Mouse (Mus musculus): ENCODE results near the gene Gse1. TPM values are rescaled to one million over a fixed set of nuclear protein-coding genes. Genes with fewer than 3 reads are reported as not detected.
A peak's percentile ranks its signal among the peaks of the same experiment; 100 is the strongest.

The Gse1 gene
- polyA plus RNA-seq, 1 experiment, result 14.7 TPM

DNA sequence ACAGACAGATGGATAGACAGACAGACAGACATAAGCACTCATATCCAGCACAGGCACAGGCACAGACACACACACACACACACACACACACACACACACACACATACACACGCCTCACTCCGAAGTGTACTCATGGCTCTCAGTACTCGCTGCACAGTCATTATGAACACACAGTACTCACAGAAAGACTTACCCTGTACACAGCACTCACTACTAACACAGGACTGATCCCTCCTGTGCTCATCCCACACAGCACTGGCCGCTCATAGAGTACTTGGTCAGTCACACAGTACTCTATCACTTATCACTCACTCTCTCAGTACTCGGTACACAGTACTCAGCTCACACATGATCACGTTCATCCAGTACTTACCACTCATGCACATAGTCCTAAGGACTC is 144.4 kb downstream of the Gse1 start:
- no peak overlapping the region for H3K4me2 ChIP-seq (ENCODE audit: low read depth)
- H3K4me3 ChIP-seq, result no peak overlapping the region
- no peak for TF ChIP-seq SRF (IDR thresholded peaks at IDR 0.05; ENCODE audit: control insufficient read depth, insufficient read length, low read depth)
- no peak for TF ChIP-seq POLR2AphosphoS2 (IDR thresholded peaks at IDR 0.05; ENCODE audit: insufficient read length, low read depth)
- no peak for TF ChIP-seq MYOG (IDR thresholded peaks at IDR 0.05; ENCODE audit: control insufficient read depth in 1 of 3, insufficient read depth in 1 of 3, insufficient read length in 2 of 3, low read depth in 2 of 3)
- no peak for TF ChIP-seq TCF12 (IDR thresholded peaks at IDR 0.05; ENCODE audit: insufficient read depth, poor library complexity, severe bottlenecking)
- no peaks in the 10 kb centered on the region for H3K27me3 ChIP-seq (ENCODE audit: control insufficient read depth, insufficient read depth, insufficient read length)
- no peaks in the 10 kb centered on the region for H3K36me3 ChIP-seq (ENCODE audit: control insufficient read depth, insufficient read depth)
- no peaks in the 10 kb centered on the region for H3K79me2 ChIP-seq (ENCODE audit: control insufficient read depth, insufficient read depth)
- no peak overlapping the region for H3ac ChIP-seq (ENCODE audit: control insufficient read depth, insufficient read length)

DNA sequence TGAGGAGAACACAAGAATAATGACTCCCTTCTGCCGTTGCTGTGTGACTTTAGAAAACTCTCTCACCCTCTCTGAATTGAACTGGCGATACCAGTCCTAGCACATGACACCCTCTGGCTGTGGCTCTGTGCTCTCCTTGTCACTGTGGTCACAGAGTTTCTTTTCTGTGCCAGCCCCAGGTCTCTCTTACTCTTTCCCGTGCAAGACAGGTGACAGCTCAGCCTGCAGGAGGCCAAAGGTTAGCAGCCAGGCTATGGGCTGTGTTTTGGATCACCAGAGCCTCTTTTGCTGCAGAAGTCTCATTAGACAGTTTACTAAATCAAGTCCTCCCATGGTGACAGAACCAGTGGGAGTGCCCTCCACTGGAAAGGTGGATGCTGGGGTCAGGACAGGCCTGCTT is 145.4 kb downstream of the Gse1 start:
- Histone ChIP-seq H3K36me3 (ENCODE audit: control insufficient read depth, insufficient read depth) (no peaks in the 10 kb centered on the region), H3K27me3 (ENCODE audit: control insufficient read depth, insufficient read depth, insufficient read length) (no peaks in the 10 kb centered on the region), H3K4me2 (ENCODE audit: low read depth) (no peak overlapping the region), H3K4me3 (no peak overlapping the region), H3ac (ENCODE audit: control insufficient read depth, insufficient read length) (no peak overlapping the region), H3K79me2 (ENCODE audit: control insufficient read depth, insufficient read depth) (no peaks in the 10 kb centered on the region)
- no peak for TF ChIP-seq POLR2A (IDR thresholded peaks at IDR 0.05; ENCODE audit: insufficient read length, low read depth)

DNA sequence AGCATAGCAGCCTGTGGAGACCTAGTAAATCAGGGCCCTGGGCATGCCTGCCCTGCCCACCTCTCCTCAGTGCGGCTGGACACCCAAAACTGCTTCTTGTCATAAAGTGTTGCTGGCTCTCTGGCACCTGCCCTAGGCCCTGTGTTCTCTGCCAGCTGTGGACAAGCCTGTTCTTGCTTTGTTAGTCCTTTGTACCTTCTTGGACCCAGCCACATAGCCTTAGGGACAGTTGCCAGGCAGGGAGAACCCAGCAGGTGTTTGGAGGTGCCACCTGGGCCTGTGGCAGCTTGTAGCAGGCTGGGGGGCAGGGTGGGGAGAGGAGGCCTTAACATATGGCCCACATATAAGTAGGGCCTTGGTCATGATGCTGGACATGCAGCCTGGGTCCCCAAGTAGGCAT is 145.8 kb downstream of the Gse1 start:
- Histone ChIP-seq H3K36me3 (ENCODE audit: control insufficient read depth, insufficient read depth) (no peaks in the 10 kb centered on the region), H3K79me2 (ENCODE audit: control insufficient read depth, insufficient read depth) (no peaks in the 10 kb centered on the region), H3K27me3 (ENCODE audit: control insufficient read depth, insufficient read depth, insufficient read length) (no peaks in the 10 kb centered on the region), H3K4me3 (no peak overlapping the region), H3ac (ENCODE audit: control insufficient read depth, insufficient read length) (no peak overlapping the region), H3K4me2 (ENCODE audit: low read depth) (no peak overlapping the region)
- peak in 1 of 3 experiments; percentile 3 for TF ChIP-seq MYOD1 (IDR thresholded peaks at IDR 0.05; ENCODE audit: control insufficient read depth in 1 of 3, insufficient read length in 2 of 3, low read depth in 2 of 3)
- no peak for TF ChIP-seq POLR2A (IDR thresholded peaks at IDR 0.05; ENCODE audit: insufficient read length, low read depth)

DNA sequence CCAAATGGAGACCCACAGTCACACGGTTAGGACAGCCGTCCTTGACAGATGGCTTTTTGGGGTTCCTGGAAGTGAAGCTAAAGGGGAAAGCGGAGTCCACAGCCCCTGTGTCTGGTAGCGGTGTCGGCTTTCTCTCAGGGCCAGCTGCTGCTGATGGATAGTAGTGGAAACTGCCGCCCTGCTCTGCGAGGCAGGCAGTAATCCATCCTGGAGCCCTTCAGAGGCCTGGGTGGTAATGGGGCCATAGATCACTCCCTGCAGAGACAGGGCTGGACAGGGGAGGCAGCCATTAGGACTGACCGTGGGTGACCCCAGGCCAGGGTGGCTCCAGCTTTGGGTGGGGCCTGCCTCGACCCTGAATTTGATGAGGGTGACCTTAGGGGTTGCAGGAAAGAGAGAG is 146.3 kb downstream of the Gse1 start:
- Histone ChIP-seq H3K27me3 (ENCODE audit: control insufficient read depth, insufficient read depth, insufficient read length) (no peaks in the 10 kb centered on the region), H3K4me3 (no peak overlapping the region), H3K79me2 (ENCODE audit: control insufficient read depth, insufficient read depth) (no peaks in the 10 kb centered on the region), H3K36me3 (ENCODE audit: control insufficient read depth, insufficient read depth) (no peaks in the 10 kb centered on the region), H3K4me2 (ENCODE audit: low read depth) (no peak overlapping the region), H3ac (ENCODE audit: control insufficient read depth, insufficient read length) (no peak overlapping the region)
- TF ChIP-seq USF1 (IDR thresholded peaks at IDR 0.05; ENCODE audit: low read depth) (no peak), TCF12 (IDR thresholded peaks at IDR 0.05; ENCODE audit: insufficient read depth, poor library complexity, severe bottlenecking) (no peak), CEBPB (IDR thresholded peaks at IDR 0.05; ENCODE audit: insufficient read depth, poor library complexity, severe bottlenecking) (no peak), POLR2AphosphoS2 (IDR thresholded peaks at IDR 0.05; ENCODE audit: insufficient read length, low read depth) (no peak), MAX (IDR thresholded peaks at IDR 0.05; ENCODE audit: low read depth) (no peak), SRF (IDR thresholded peaks at IDR 0.05; ENCODE audit: control insufficient read depth, insufficient read length, low read depth) (no peak), E2F4 (IDR thresholded peaks at IDR 0.05; ENCODE audit: insufficient read depth) (no peak), TCF3 (IDR thresholded peaks at IDR 0.05; ENCODE audit: insufficient read length, low read depth) (no peak), MYOG (IDR thresholded peaks at IDR 0.05; ENCODE audit: control insufficient read depth in 1 of 3, insufficient read depth in 1 of 3, insufficient read length in 2 of 3, low read depth in 2 of 3) (peak in 2 of 3 experiments; percentile 47 to 62), MYOD1 (IDR thresholded peaks at IDR 0.05; ENCODE audit: control insufficient read depth in 1 of 3, insufficient read length in 2 of 3, low read depth in 2 of 3) (peak in 2 of 3 experiments; percentile 58 to 75), REST (IDR thresholded peaks at IDR 0.05; ENCODE audit: insufficient read depth, insufficient read length) (no peak)

DNA sequence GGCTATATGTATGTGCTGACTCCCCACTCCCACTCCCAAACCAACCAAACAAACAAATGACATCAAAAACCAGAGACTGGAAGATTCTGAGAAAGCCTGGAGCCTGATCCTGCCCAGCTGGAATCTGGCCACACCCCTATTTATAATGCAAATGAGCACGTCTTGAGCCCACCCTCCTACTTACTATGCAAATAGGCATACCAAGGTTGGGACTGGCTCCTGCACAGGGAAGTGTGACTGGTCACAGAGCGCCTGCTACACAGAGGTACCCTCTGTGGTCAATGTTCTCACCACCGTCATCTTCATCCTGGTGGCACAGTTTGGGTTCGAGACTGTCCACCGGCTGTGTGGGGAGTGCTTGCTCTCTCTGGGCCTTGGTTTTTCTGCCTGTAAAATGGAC is 146.9 kb downstream of the Gse1 start:
- no peaks in the 10 kb centered on the region for H3K27me3 ChIP-seq (ENCODE audit: control insufficient read depth, insufficient read depth, insufficient read length)
- TF ChIP-seq POLR2AphosphoS2 (IDR thresholded peaks at IDR 0.05; ENCODE audit: insufficient read length, low read depth), result no peak
- no peak overlapping the region for H3ac ChIP-seq (ENCODE audit: control insufficient read depth, insufficient read length)
- no peak overlapping the region for H3K4me2 ChIP-seq (ENCODE audit: low read depth)
- no peak overlapping the region for H3K4me3 ChIP-seq
- no peaks in the 10 kb centered on the region for H3K79me2 ChIP-seq (ENCODE audit: control insufficient read depth, insufficient read depth)
- H3K36me3 ChIP-seq (ENCODE audit: control insufficient read depth, insufficient read depth), result no peaks in the 10 kb centered on the region

DNA sequence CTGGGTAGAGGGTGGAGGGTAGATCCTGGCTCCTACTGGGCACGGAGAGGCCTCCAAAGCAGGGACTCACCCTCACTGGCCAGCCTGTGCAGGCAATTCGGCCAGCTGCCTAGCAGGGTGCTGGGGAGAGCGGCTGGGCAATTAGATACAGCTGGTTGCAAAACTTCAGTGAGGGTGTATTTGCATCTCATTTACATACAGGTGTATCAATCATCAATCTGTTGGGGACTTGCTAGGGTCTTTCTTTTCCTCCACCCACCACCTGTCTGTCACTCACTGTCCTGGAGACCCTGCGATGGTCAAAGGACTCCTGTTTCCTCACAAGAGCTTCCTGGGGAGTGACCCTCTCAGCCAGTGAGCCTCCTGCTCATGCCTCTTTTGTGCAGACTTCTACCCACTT is 148.0 kb downstream of the Gse1 start:
- H3ac ChIP-seq (ENCODE audit: control insufficient read depth, insufficient read length), result no peak overlapping the region
- no peak for TF ChIP-seq TCF12 (IDR thresholded peaks at IDR 0.05; ENCODE audit: insufficient read depth, poor library complexity, severe bottlenecking)
- no peak for TF ChIP-seq MAX (IDR thresholded peaks at IDR 0.05; ENCODE audit: low read depth)
- no peak for TF ChIP-seq POLR2A (IDR thresholded peaks at IDR 0.05; ENCODE audit: insufficient read length, low read depth)
- TF ChIP-seq POLR2AphosphoS2 (IDR thresholded peaks at IDR 0.05; ENCODE audit: insufficient read length, low read depth), result no peak
- TF ChIP-seq MYOD1 (IDR thresholded peaks at IDR 0.05; ENCODE audit: control insufficient read depth in 1 of 3, insufficient read length in 2 of 3, low read depth in 2 of 3), result no peak
- TF ChIP-seq USF1 (IDR thresholded peaks at IDR 0.05; ENCODE audit: low read depth), result no peak
- TF ChIP-seq MYOG (IDR thresholded peaks at IDR 0.05; ENCODE audit: control insufficient read depth in 1 of 3, insufficient read depth in 1 of 3, insufficient read length in 2 of 3, low read depth in 2 of 3), result no peak
- no peak for TF ChIP-seq CEBPB (IDR thresholded peaks at IDR 0.05; ENCODE audit: insufficient read depth, poor library complexity, severe bottlenecking)
- TF ChIP-seq SRF (IDR thresholded peaks at IDR 0.05; ENCODE audit: control insufficient read depth, insufficient read length, low read depth), result no peak
- TF ChIP-seq E2F4 (IDR thresholded peaks at IDR 0.05; ENCODE audit: insufficient read depth), result no peak
- TF ChIP-seq TCF3 (IDR thresholded peaks at IDR 0.05; ENCODE audit: insufficient read length, low read depth), result no peak
- TF ChIP-seq REST (IDR thresholded peaks at IDR 0.05; ENCODE audit: insufficient read depth, insufficient read length), result no peak
- no peak overlapping the region for H3K4me2 ChIP-seq (ENCODE audit: low read depth)
- H3K36me3 ChIP-seq (ENCODE audit: control insufficient read depth, insufficient read depth), result no peaks in the 10 kb centered on the region
- H3K4me3 ChIP-seq, result no peak overlapping the region
- no peaks in the 10 kb centered on the region for H3K79me2 ChIP-seq (ENCODE audit: control insufficient read depth, insufficient read depth)
- no peaks in the 10 kb centered on the region for H3K27me3 ChIP-seq (ENCODE audit: control insufficient read depth, insufficient read depth, insufficient read length)

Data from myocyte (in vitro differentiated cells).